Mouse (Mus musculus) intestine, postnatal 0 days (tissue): ENCODE measurements around the gene Fam229a. TPM values are rescaled to one million over a fixed set of nuclear protein-coding genes. Genes with fewer than 3 reads are reported as not detected.

Source experiments
- ATAC-seq: fragments of 200-750 bp; cut with Nextera tagmentation; 2 replicates; pipeline ENCODE4 v1.8.0; 2017; ENCODE audit warnings: mild to moderate bottlenecking, moderate TSS enrichment, moderate library complexity
- H3K27ac ChIP-seq: fragments of 300-500 bp; sonication (generic); 2 replicates; pipeline ENCODE4 v1.5.1; 2014; ENCODE audit warnings: mild to moderate bottlenecking, low read depth, low read length, moderate library complexity
- H3K27me3 ChIP-seq: fragments of 300-500 bp; sonication (generic); replicated peaks from 2 replicates; pipeline ENCODE4 v1.6.1; 2014; ENCODE audit warnings: low read length, mixed read lengths; ENCODE audit not compliant: control insufficient read depth, insufficient read depth
- H3K36me3 ChIP-seq: fragments of 300-500 bp; sonication (generic); 2 replicates; pipeline ENCODE4 v1.6.1; 2014; ENCODE audit warnings: mild to moderate bottlenecking, moderate library complexity; ENCODE audit not compliant: control insufficient read depth, insufficient read depth
- H3K4me1 ChIP-seq: fragments of 300-500 bp; sonication (generic); replicated peaks from 2 replicates; pipeline ENCODE4 v1.6.1; 2014; ENCODE audit warnings: antibody characterized with exemption, low read length, mixed read lengths; ENCODE audit not compliant: control insufficient read depth, insufficient read depth
- H3K4me2 ChIP-seq: fragments of 300-500 bp; sonication (generic); replicated peaks from 2 replicates; pipeline ENCODE4 v1.6.1; 2014; ENCODE audit warnings: low read depth, mild to moderate bottlenecking, moderate library complexity
- H3K4me3 ChIP-seq: fragments of 300-500 bp; sonication (generic); 2 replicates; pipeline ENCODE4 v1.5.1; 2014; ENCODE audit warnings: low read depth, low read length
- H3K9ac ChIP-seq: fragments of 300-500 bp; sonication (generic); 2 replicates; pipeline ENCODE4 v1.6.1; 2014; ENCODE audit warnings: mild to moderate bottlenecking, low read depth, low read length
- H3K9me3 ChIP-seq: fragments of 300-500 bp; sonication (generic); 2 replicates; pipeline ENCODE4 v1.6.1; 2016; ENCODE audit warnings: mixed run types; ENCODE audit not compliant: control insufficient read depth
- CTCF ChIP-seq: sonication (generic); IDR thresholded peaks from 2 replicates; pipeline ENCODE4 v1.5.1; 2016; ENCODE audit warnings: low read depth, mild to moderate bottlenecking, control low read depth, antibody characterized with exemption, moderate library complexity
- WGBS: fragments of 180-500 bp; shearing (Covaris S2); extraction: QIAGEN DNeasy Blood & Tissue Kit; methylation state at CpG from one replicate; pipeline ENCODE4 v1.1.7; 2014; 5-methylcytosine and 5-hydroxymethylcytosine counted together
- polyA plus RNA-seq: library from polyadenylated mRNA; unstranded; fragments of >200 nt; fragmentation: Nextera tagmentation; extraction: Ambion mirVana; gene quantifications from 2 replicates; pipeline ENCODE4 v1.2.1, GENCODE M21; 2015

Fam229a gene
- polyA plus RNA-seq, 1 experiment from 2014 or later, result 0.22 TPM

GRCm38 (mm10) chr4:129500017-129500416 lies 9.0 kb downstream of the Fam229a start:
- no peak for TF ChIP-seq CTCF
- peak overlapping the region; percentile 52 for H3K4me3 ChIP-seq
- no peaks in the 10 kb centered on the region for H3K9me3 ChIP-seq
- H3K27ac ChIP-seq, result no peak overlapping the region; the same call in 1 of the 2 replicates
- peak overlapping the region; percentile 81 for H3K4me2 ChIP-seq
- H3K27me3 ChIP-seq, result no peaks in the 10 kb centered on the region
- no peak overlapping the region; the same call in 1 of the 2 replicates for H3K9ac ChIP-seq
- H3K4me1 ChIP-seq, result peaks cover 19% of the 10 kb centered on the region
- no peak for ATAC-seq
- 81% methylated on average over 8 of the region's 8 CpGs for WGBS
- H3K36me3 ChIP-seq, result no peaks in the 10 kb centered on the region

DNA sequence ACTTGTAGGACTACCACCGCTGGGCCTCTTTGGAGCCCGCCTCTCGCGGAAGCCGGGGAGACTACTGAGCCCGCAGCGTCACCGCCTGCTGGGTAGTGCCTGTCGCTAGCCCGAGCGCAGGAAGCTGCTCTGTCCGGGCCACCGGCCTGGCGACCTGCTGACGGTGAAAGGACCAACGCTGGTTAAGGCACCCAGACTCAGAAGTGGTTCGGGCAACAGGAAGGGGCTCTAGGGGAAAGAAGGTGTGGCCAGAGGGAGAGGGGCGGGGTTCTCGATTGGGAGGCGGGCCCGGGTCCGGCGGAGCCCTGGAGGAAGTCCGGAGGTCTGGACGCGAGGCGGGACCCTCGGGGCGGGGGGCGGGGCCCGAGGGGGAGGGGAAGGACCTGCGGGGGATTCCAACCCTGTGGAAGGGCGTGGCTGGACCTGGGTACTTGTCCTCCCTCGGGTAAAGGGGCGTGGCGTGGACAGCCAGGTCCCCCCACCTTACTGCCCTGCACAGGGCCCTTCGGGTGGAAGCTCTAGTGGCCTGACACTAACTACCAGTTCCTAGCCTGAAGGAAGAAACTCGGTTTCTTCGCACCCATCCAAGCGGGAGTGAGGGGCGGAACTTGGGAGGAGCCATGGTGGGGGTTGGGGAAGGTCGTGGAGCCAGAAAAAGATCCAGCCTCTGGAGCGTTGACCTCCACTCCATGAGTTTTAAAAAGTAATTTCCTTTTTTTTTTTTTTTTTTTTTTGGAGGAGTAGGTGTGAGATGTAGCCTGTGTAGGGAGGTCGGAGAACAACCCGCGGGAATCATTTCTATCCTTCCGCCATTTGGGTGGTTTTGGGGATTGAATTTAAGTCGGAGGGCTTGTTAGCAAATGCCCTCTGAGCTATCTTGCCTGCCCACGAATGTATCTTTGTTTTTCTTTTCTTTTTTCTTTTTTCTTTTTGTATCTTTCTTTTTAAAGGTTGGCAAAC lies 9.9 kb downstream of the Fam229a start:
- H3K4me2 ChIP-seq, result peak overlapping the region; percentile 81
- 3% methylated on average over 49 of the region's 49 CpGs for WGBS
- no peak; the same call in 1 of the 2 replicates for TF ChIP-seq CTCF
- no peaks in the 10 kb centered on the region for H3K27me3 ChIP-seq
- peak; percentile 57 for ATAC-seq
- peaks cover 19% of the 10 kb centered on the region for H3K4me1 ChIP-seq
- H3K4me3 ChIP-seq, result peak overlapping the region; percentile 52
- H3K36me3 ChIP-seq, result no peaks in the 10 kb centered on the region
- peak overlapping the region; percentile 78 for H3K27ac ChIP-seq
- no peaks in the 10 kb centered on the region for H3K9me3 ChIP-seq
- peak overlapping the region; percentile 40 for H3K9ac ChIP-seq

GRCm38 (mm10) chr4:129502327-129502888 lies 11.4 kb downstream of the Fam229a start:
- no peaks in the 10 kb centered on the region for H3K9me3 ChIP-seq
- peak; percentile 85 for ATAC-seq
- 22% methylated on average over 9 of the region's 9 CpGs for WGBS
- H3K9ac ChIP-seq, result no peak overlapping the region
- H3K27me3 ChIP-seq, result no peaks in the 10 kb centered on the region
- H3K4me2 ChIP-seq, result peak overlapping the region; percentile 17
- no peak for TF ChIP-seq CTCF
- peak overlapping the region; percentile 71 for H3K27ac ChIP-seq
- H3K4me3 ChIP-seq, result no peak overlapping the region
- no peaks in the 10 kb centered on the region for H3K36me3 ChIP-seq
- H3K4me1 ChIP-seq, result peaks cover 19% of the 10 kb centered on the region

- Histone ChIP-seq H3K27me3 (no peaks in the 10 kb centered on the region), H3K4me3 (no peak overlapping the region), H3K9me3 (no peaks in the 10 kb centered on the region), H3K4me2 (peak overlapping the region; percentile 17), H3K4me1 (peaks cover 19% of the 10 kb centered on the region), H3K9ac (no peak overlapping the region), H3K36me3 (no peaks in the 10 kb centered on the region), H3K27ac (peak overlapping the region; percentile 71)
- ATAC-seq, result peak; percentile 55
- WGBS, result 37% methylated on average over 11 of the region's 11 CpGs
- TF ChIP-seq CTCF, result no peak
Measured at GRCm38 (mm10) chr4:129502901-129503444, 12.0 kb downstream of the Fam229a start.

- Histone ChIP-seq H3K9me3 (no peaks in the 10 kb centered on the region), H3K4me2 (no peak overlapping the region), H3K4me3 (no peak overlapping the region), H3K27me3 (no peaks in the 10 kb centered on the region), H3K4me1 (peaks cover 21% of the 10 kb centered on the region), H3K36me3 (no peaks in the 10 kb centered on the region), H3K9ac (no peak overlapping the region), H3K27ac (no peak overlapping the region)
- WGBS, result 89% methylated on average over 3 of the region's 3 CpGs
- TF ChIP-seq CTCF, result no peak
- ATAC-seq, result no peak
Measured at GRCm38 (mm10) chr4:129505511-129505910, 14.5 kb downstream of the Fam229a start.
